Mouse (Mus musculus): Measurements from ENCODE around the gene Upp2. TPM values are rescaled to one million over a fixed set of nuclear protein-coding genes. Genes with fewer than 3 reads are reported as not detected.

Upp2 gene
- total RNA-seq (2017), result not detected in 2 replicates

DNA sequence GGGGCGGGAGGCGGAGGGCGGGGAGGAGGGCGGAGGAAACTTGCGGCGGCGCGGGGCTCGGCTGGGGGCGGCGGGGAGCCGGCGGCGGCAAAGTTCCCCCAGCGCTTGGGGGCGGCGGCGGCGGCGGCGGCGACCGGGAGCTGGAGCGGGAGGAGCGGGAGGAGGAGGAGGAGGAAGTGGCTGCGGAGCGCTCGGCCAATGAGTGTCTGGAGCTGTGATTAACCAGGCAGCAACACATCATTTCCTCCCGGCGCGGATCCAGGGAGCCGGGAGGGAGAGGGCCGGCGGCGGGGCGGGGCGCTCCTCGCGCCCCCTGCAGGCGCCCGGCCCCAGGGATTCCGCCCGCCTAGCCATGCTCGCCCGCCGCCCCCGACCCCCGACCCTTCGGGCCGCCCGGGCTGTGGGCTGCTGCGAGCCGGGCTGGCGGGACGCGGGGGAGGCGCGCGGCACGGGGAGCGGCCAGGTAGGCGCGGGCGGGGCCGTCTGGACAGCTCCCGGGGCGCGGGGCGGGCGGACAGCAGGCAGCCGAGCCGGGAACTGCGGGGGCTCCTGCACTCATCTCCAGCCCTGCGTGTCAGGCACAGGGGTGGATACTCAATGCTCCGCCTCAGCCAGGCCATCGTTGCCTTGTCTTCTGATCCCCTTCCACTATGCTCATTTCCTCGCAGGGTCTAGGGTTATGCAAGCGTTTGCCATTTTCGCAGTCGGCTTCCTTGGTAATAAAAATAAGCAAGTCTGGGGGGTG, at the start of gene Upp2, which contains the start of gene Acvr1:
Gene Upp2 (plus strand): TSS at position 233 of the 745 bp plus-strand sequence.
Gene Acvr1 (minus strand): TSS at position 92 of the 745 bp plus-strand sequence.
- no peak for ATAC-seq (ENCODE audit: extremely low read depth, insufficient number of reproducible peaks, low FRiP score, poor library complexity, severe bottlenecking)

DNA sequence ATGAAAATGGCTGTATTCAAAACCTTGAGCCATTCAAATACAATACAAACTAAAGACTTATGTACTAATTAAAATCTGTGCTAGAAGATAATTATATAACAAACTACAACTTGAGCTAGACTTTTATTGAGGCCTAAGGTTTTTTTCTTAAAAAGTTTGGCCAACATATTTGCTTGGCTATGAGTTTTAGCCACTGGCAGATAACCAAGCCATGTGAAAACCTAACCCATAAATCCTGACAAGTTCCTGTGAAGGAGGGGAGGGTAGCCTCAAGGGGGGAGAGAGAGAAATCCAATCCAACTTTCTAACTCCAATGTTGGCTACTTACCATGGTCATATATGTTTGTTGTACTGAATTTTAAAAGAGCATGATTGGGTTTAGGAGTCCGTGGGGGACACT, 48.6 kb upstream of the Upp2 start:
- ATAC-seq (ENCODE audit: extremely low read depth, insufficient number of reproducible peaks, low FRiP score, poor library complexity, severe bottlenecking), result no peak

DNA sequence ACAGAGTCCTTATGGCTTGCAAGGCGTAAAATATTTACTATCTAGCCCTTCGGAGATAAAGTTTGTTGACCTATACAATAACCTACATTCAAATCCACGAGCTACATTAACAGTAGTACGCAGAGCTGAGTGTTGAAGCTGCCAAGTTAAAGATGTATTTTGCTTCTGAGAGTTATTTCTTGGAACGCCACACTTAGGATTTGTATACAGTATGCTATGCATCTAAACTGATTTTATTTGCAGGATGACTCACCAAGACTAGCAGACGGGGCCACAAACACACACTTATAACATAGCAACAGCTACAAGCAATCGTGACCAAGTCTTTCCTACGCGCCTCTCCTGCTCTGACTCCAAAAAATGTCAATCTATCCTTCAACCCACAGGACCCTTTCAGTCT, 46.4 kb upstream of the Upp2 start:
- ATAC-seq (ENCODE audit: extremely low read depth, insufficient number of reproducible peaks, low FRiP score, poor library complexity, severe bottlenecking), result no peak

DNA sequence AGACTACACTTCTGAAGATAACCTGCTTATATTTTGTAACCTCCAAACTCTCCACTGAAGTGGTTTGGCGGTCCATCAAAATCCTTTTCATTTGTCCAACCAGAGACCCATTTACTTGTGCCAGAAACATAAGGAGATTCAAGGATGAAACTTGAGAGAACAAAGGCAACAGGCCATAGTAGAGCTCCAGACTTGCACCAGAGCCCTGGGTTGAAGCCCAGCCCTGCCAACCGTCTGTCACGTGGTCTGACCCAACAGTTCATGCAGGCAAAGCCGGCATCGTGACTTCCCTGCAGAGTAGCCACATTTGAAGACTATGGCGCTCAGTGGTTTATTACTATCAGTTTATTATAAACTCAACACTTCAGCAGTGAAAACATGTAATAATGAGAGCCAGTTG, 45.5 kb upstream of the Upp2 start:
- ATAC-seq (ENCODE audit: extremely low read depth, insufficient number of reproducible peaks, low FRiP score, poor library complexity, severe bottlenecking), result no peak

DNA sequence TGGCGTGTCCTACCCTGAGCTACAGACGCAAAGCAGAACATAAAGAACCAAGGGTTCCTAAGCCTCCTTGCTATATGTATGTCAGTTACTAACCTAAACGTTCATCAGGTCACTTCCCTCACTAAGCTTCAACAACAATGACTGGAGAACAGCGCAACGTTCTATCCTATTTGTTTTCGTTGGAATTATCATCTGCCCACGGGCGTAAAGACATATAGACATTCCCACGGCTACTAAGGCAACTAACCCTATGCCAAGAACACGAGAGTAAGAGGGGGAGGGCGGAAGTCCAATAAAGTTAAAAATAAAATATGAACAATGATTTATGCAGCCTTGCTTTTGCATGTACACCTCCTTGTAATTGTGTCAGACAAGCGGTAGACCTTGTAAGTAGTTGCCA, 44.0 kb upstream of the Upp2 start:
- ATAC-seq (ENCODE audit: extremely low read depth, insufficient number of reproducible peaks, low FRiP score, poor library complexity, severe bottlenecking), result no peak

DNA sequence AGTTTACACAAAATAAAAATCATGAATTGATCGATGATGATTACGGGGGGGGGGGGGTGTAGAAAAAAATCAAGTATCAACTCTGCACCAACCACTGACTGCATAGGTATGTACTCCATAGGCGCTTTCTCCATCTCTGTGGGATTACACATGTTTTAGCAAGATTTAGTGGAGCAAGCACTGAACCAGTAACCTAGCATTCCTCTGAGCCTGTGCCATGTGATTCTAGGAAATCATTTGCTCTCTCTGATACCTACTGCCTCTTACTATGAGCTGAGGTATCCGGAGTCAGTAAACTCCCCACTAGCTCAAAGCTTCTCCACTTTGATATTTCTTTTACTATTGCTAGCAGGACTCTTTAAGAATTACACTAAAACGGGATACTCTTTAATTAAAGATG, 43.2 kb upstream of the Upp2 start:
- no peak for ATAC-seq (ENCODE audit: extremely low read depth, insufficient number of reproducible peaks, low FRiP score, poor library complexity, severe bottlenecking)

DNA sequence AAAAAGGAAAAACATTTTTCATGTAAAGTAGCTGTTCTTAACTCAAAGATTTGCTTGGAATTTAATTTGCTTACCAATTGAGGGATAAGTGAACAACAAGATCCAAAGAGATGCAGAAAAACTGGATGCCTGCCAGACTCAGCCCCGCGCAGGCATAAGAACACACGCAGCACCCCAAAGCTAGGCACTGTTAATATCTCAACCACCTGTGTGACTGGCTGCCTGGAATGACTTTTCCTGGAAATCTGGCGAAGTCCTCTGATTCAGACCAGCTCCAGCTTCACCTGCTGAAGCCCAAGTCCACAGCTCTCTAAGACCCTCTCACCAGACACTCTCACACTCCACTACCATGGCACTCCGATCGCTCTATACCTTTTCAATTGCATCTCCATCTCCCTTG, 42.7 kb upstream of the Upp2 start:
- no peak for ATAC-seq (ENCODE audit: extremely low read depth, insufficient number of reproducible peaks, low FRiP score, poor library complexity, severe bottlenecking)

DNA sequence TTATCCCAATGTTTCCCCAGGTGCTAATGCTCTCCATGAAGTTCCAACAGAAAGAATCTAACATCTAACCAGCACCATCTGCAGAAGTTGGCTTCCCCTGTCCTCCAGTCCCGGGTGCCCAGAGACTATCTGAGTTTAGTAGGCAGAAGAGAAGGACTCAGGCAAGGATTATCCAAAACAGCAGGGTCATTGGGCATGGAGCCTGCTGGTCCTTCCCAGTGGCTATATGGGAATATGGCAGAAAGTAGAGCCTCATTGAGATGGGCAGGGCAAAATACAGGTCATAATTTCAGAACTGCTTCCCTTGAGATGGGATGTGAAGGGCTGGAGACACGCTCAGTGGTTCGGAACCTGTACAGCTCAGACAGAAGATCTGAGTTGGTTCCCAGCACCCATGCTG, 39.3 kb upstream of the Upp2 start:
- no peak for ATAC-seq (ENCODE audit: extremely low read depth, insufficient number of reproducible peaks, low FRiP score, poor library complexity, severe bottlenecking)

DNA sequence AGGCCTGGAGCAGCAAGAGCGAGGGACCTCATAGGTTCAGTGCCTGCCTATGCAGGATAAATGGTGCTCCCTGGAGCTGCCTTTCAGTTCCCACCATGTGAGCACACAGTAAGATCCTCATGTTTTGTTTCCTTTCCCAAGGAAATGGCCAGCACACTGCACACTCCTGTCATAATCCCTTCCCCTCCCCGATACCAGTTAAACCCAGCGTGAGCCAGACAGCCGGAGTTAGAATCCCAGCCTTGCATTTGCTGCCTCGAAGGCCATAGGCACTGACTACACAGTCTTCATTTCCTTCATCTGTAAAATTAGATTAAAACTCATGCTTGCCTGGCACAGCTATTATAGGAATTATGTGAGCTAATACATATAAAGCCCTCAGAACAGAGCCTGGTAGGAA, 37.7 kb upstream of the Upp2 start:
- ATAC-seq (ENCODE audit: extremely low read depth, insufficient number of reproducible peaks, low FRiP score, poor library complexity, severe bottlenecking), result no peak

DNA sequence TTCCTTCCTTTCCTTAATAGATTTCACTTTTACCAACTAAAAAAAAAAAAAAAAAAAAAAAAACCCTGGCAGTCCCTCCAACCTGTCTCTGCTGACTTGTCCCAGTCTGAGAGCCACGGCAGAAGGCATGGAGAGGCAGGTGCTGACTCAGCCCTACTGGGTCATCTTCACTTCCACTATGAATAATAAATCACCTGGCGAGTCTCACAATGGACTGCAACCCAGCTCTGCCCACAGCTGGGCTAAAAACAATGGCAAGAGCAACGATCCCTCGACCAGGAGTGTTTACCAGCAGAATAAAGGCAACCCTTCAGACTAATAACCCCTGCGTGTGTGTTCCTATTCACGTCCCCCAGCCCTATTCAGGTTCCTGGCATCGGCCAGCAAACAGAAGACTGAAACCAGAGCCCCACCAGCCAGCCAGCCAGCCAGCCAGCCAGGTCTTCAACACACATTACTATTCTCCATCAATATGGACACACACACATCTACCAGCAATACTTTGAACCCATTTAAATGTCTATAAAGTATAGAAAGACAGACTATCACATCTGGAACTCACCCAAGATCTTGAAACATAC, 37.1 kb upstream of the Upp2 start:
- no peak for ATAC-seq (ENCODE audit: extremely low read depth, insufficient number of reproducible peaks, low FRiP score, poor library complexity, severe bottlenecking)

DNA sequence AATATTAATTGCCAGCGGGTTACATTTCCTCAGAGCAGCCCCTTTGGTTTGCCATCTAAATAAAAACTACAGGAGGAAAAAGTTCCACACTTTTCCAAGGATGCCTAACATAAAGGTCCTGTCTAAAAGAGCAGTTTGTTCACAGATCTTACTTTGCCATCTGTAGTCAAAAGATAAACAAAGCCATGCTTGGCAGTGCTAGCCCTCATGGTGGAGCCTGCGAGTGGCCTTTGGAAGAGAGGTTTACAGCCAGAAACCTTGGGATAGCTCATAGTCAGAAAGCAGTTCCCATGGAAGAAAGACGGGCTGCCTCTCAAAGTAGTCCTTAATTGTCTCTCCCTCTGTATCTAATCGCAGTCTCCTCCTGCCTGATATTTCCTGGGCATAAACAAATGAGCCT, 36.6 kb upstream of the Upp2 start:
- no peak for ATAC-seq (ENCODE audit: extremely low read depth, insufficient number of reproducible peaks, low FRiP score, poor library complexity, severe bottlenecking)

DNA sequence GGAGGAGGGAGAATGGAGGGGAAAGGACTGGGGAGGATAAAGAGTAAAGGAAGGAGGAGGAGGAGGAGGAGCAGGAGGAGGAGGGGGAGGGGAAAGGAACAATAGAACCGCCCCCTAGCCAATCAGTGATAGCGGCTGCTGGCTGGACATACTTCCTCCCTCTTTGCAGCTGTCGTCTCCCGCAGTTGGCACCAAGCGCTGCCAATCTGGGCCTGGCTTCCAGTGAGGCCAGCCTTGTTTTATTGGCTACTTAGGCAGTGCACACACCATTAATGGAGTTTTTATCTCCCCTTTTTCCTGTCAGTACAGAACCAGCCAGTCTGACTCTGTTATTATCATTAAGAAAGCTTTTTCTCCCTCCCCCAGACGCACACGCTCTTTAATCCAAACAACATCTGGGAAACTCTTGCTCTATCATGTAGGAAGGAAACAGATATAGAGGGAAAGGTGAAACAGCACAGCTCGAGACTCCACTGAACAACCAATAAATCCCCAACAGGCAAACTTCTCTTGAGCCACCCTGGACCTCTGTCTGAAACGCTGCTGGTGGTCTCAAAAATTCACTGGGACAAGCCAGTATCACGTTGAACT, 34.7 kb upstream of the Upp2 start:
- no peak for ATAC-seq (ENCODE audit: extremely low read depth, insufficient number of reproducible peaks, low FRiP score, poor library complexity, severe bottlenecking)

DNA sequence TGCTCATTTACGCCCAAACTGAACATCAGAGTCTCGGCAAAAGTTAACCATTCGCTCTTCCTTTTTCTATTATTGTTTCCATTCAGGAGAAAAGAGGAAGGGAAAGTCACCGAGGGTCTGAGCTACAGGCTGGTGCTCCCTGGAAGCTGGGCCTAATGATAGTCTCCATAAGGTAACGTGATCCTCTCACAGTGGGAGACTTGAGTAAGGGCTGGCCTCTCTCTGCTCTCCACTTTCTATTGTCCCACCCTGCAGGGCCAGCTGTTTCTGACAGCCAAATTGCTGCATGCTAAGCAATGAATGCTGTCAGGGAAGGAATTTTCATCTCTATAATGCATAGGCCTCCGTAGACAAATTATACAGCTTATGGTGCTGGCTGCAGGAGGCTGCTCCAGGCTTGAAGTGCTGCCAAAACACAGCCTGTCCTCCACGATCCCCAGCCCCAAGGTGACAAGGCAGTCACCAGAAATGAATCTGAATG, 33.5 kb upstream of the Upp2 start:
- ATAC-seq (ENCODE audit: extremely low read depth, insufficient number of reproducible peaks, low FRiP score, poor library complexity, severe bottlenecking), result no peak

DNA sequence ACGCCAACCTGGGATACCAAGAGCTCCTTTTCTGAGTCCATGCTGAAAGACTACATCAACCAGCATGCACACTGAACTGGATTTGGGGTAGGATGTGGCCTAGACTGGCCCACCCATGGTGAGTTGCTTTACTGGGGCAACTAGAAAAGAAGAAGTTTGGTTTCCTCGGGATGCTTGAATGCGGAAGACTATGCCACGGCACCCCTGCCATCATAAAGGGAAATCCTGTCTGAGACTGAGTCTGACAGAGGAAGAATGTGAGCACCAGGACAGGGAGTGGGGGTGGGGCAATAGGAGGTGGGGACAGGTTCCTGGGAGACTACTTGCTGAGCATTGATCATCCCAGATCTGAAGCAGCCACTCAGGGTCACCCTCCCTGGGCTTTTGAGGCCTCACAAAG, 32.7 kb upstream of the Upp2 start:
- no peak for ATAC-seq (ENCODE audit: extremely low read depth, insufficient number of reproducible peaks, low FRiP score, poor library complexity, severe bottlenecking)

DNA sequence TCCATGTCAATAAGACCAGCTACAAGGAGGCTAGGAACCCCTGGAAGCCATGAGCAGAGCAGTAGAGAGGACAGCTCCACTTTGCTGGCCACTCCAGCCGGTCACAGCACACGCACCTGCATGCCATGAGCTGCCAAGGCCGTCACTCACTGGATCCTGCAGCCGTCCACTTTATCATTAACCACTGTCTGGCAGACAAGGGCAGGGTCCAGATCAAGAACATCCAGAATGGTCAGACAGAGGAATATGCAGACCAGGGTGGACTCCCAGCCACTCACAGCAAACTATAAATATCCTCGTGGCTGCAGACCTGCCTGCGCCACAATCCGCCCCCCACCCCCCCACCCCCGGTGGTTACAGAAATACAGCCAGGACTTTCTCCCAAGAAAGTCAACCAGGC, 31.9 kb upstream of the Upp2 start:
- no peak for ATAC-seq (ENCODE audit: extremely low read depth, insufficient number of reproducible peaks, low FRiP score, poor library complexity, severe bottlenecking)

DNA sequence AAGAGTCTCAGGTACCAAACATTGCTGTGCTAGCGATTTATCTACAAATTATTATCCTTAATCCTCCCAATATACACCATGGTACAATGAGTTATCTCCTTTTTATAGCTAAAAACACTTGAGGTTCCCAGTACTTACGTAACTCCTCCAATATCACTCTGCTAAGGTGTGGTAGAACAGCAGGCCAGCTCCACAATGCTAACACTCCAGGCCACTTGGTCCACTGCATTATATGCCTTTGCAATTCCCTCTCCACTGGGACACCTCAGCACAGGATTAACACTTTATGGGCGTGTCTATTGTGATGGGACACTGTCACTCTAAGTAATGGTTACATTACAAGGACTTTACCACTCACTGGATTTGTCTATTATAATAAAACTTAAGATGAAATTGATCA, 30.3 kb upstream of the Upp2 start:
- no peak for ATAC-seq (ENCODE audit: extremely low read depth, insufficient number of reproducible peaks, low FRiP score, poor library complexity, severe bottlenecking)

DNA sequence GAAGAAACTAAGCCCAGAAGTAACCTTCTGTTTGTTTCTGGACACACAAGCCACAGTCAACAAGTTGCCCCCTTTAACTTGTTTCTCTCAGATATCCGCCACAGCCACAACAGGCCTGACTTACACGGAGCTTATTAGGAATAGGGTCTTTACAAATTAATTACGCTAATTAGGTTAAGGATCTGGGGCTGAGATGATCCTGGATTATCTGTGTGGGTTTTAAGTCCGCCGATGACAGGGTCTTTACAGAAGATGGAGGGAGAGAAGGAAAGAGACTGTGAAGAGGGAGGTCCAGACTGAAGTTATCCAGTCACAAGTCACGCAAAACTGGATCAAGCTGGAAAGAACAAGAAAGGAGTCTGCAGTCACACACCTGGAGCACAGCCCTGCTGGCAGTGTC, 28.9 kb upstream of the Upp2 start:
- no peak for ATAC-seq (ENCODE audit: extremely low read depth, insufficient number of reproducible peaks, low FRiP score, poor library complexity, severe bottlenecking)

DNA sequence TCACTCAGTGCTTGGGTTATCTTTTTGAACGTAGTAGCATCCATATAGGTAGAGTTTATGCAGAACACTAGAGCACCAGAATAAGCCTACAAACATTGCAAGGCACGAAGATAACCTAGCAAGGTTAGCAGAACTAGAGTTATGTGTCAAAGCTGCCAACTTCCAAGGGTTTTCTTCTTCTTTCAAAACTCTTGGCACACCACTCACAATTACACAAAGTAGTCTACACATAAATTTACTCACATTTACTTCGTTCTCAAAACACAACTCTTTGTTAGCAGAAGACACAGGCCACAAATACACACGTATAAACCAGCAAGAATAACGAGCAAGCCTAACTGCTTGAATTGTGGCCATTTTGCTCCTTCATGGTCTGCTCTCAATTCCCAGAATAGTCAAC, 23.8 kb upstream of the Upp2 start:
- no peak for ATAC-seq (ENCODE audit: extremely low read depth, insufficient number of reproducible peaks, low FRiP score, poor library complexity, severe bottlenecking)

DNA sequence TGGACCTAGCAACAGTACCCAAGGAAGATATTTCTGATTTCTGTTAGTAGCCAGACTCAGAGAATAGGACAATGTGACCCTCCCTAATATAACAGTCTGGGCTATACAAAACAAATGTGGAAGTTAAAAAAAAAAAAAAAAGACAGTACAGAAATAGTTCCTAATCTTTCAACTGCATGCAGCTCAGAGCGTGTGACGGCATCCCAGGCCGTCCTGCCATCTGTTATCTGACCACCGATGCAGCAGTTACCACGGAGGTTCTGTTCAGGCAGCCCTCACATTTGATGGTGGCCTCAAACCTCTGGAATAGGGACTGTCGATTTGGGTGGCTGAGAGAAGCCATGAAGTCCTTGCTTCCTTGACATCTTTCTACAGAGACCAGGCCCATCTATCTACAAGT, 22.7 kb upstream of the Upp2 start:
- ATAC-seq (ENCODE audit: extremely low read depth, insufficient number of reproducible peaks, low FRiP score, poor library complexity, severe bottlenecking), result no peak

DNA sequence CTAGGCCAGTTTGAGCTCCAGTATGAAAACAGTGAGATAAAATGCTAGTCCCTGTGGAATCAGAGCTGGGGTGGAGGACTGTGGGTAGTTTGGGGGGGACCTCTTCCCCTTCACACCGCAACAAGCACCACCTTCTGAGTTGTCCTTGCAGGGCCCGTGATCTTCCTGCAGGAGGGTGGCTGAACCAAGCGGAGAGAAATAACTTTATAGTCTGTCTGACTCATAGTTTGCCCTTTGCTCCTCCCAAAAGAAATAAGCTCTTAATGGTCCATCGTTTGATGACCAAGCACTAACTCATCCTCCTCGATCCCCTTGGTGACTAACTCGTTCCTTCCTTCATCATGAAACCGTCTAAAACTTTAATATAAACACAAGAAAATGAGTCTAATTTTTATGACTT, 20.8 kb upstream of the Upp2 start:
- ATAC-seq (ENCODE audit: extremely low read depth, insufficient number of reproducible peaks, low FRiP score, poor library complexity, severe bottlenecking), result no peak

Measured in neutrophil, adult 5-6 weeks (primary cell).